Comparison of ENCODE assay signal across 8 mouse cellular contexts in the genomic region with DNA sequence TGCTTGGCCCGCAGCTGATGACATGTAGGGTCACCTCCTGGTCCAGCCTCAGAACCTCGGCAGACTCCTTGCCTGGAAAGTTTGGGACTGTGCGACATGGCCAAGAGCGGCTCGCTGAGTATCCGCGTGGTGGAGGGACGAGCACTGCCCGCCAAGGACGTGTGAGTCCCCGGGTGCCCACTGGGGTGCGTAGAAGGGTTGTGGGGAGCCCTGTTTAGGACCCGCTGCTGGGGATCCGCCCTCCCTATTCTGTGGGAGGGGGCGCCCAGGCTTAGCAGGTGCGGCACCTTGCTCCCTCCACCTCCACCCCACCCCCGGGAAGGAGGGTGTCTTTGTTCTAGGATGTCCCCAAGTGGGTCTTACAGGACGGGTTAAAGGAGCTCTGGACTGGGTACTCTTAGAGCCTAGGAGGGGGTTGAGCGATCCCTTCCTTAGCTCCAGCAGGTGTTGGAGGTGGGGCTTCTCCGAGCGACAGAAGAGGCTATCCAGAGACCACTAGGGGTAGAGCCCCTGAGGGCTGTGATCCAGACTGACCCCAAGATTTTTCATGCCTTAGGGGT. TPM values are rescaled to one million over a fixed set of nuclear protein-coding genes. Genes with fewer than 3 reads are reported as not detected.
A peak's percentile ranks its signal among the peaks of the same experiment; 100 is the strongest.
DNase-seq lines count a peak whose midpoint lies in the region; ATAC-seq and TF ChIP-seq lines count a peak whose summit lies in the region.

No protein-coding gene starts in this region.

- peak overlapping the region; percentile 70 for H3K4me2 ChIP-seq in heart, embryonic 13.5 days
- H3K4me2 ChIP-seq in intestine, embryonic 14.5 days (ENCODE audit: low read length): peak overlapping the region; percentile 48
- H3K4me2 ChIP-seq in neural tube, embryonic 14.5 days (ENCODE audit: low read depth, low read length): peak overlapping the region; percentile 34; the same call in 1 of the 2 replicates

- TF ChIP-seq POLR2A in testis, adult 2 months (IDR thresholded peaks at IDR 0.05; ENCODE audit: control insufficient read depth, low read depth, low read length): no peak

- no peaks in the 10 kb centered on the region for H3K9me3 ChIP-seq in heart, embryonic 13.5 days
- no peaks in the 10 kb centered on the region for H3K9me3 ChIP-seq in intestine, embryonic 14.5 days (ENCODE audit: control insufficient read depth, low read length)
- no peaks in the 10 kb centered on the region for H3K9me3 ChIP-seq in neural tube, embryonic 14.5 days (ENCODE audit: control insufficient read depth, low read length)

- peak overlapping the region; percentile 41 for H3K4me3 ChIP-seq in heart, embryonic 13.5 days
- H3K4me3 ChIP-seq in testis, adult 2 months (ENCODE audit: control insufficient read depth, low read depth, low read length): peak overlapping the region; percentile 62
- peak overlapping the region; percentile 33 for H3K4me3 ChIP-seq in intestine, embryonic 14.5 days (ENCODE audit: low read depth, low read length)
- no peak overlapping the region for H3K4me3 ChIP-seq in neural tube, embryonic 14.5 days (ENCODE audit: low read depth, low read length)

- H3K36me3 ChIP-seq in heart, embryonic 13.5 days: no peaks in the 10 kb centered on the region
- H3K36me3 ChIP-seq in testis, adult 2 months (ENCODE audit: control insufficient read depth, insufficient read depth, low read length): no peaks in the 10 kb centered on the region
- H3K36me3 ChIP-seq in intestine, embryonic 14.5 days (ENCODE audit: control insufficient read depth, insufficient read depth, low read length): no peaks in the 10 kb centered on the region
- H3K36me3 ChIP-seq in neural tube, embryonic 14.5 days (ENCODE audit: control insufficient read depth, insufficient read depth, low read length): no peaks in the 10 kb centered on the region

- no peak for TF ChIP-seq CTCF in testis, adult 2 months (IDR thresholded peaks at IDR 0.05; ENCODE audit: control insufficient read depth, insufficient read depth, insufficient replicate concordance, low read depth, low read length)

- H3K27ac ChIP-seq in heart, embryonic 13.5 days (replicated peaks): no peak overlapping the region
- H3K27ac ChIP-seq in testis, adult 2 months (ENCODE audit: control insufficient read depth, insufficient read depth, low read depth, low read length): no peak overlapping the region
- no peak overlapping the region for H3K27ac ChIP-seq in intestine, embryonic 14.5 days (ENCODE audit: low read depth)
- H3K27ac ChIP-seq in neural tube, embryonic 14.5 days (ENCODE audit: low read depth, low read length): no peak overlapping the region

- no peak for DNase-seq in heart, adult 8-10 months (ENCODE audit: low spot score)
- DNase-seq in testis, postnatal 14 days (ENCODE audit: low spot score): no peak
- no peak for DNase-seq in intestine, embryonic 14.5 days (ENCODE audit: low spot score)
- DNase-seq in gastrocnemius, postnatal 14 days: no peak
- no peak for DNase-seq in ovary, postnatal 36 days (ENCODE audit: low spot score)

- 4% methylated on average over 21 of the region's 21 CpGs for WGBS in heart, embryonic 13.5 days
- 3% methylated on average over 21 of the region's 21 CpGs for WGBS in intestine, embryonic 14.5 days
- 3% methylated on average over 21 of the region's 21 CpGs for WGBS in neural tube, embryonic 14.5 days

- H3K27me3 ChIP-seq in heart, embryonic 13.5 days (replicated peaks): peaks cover 80% of the 10 kb centered on the region
- no peaks in the 10 kb centered on the region for H3K27me3 ChIP-seq in testis, adult 2 months (ENCODE audit: control insufficient read depth, insufficient read depth, low read length)
- H3K27me3 ChIP-seq in intestine, embryonic 14.5 days (replicated peaks; ENCODE audit: control insufficient read depth, insufficient read depth, low read length): peaks cover 43% of the 10 kb centered on the region
- peaks cover 22% of the 10 kb centered on the region for H3K27me3 ChIP-seq in neural tube, embryonic 14.5 days (ENCODE audit: control insufficient read depth, insufficient read depth, low read length)

- no peak; the same call in 1 of the 2 replicates for ATAC-seq in heart, embryonic 13.5 days (ENCODE audit: extremely low read depth, insufficient number of reproducible peaks, low FRiP score, low TSS enrichment)
- ATAC-seq in intestine, embryonic 14.5 days (replicated peaks; ENCODE audit: low FRiP score, low TSS enrichment, low read depth): peak; percentile 51
- peak; percentile 24; the same call in 1 of the 2 replicates for ATAC-seq in neural tube, embryonic 14.5 days (ENCODE audit: low read depth)

- intact Hi-C loops in gastrocnemius, postnatal 14 days (cut with DNase I; ENCODE audit: low total_unique reads): no loop called here

- peak overlapping the region; percentile 41; the same call in 1 of the 2 replicates for H3K9ac ChIP-seq in heart, embryonic 13.5 days
- no peak overlapping the region for H3K9ac ChIP-seq in intestine, embryonic 14.5 days (ENCODE audit: low read length)
- no peak overlapping the region for H3K9ac ChIP-seq in neural tube, embryonic 14.5 days (replicated peaks; ENCODE audit: low read depth, low read length)

- H3K4me1 ChIP-seq in heart, embryonic 13.5 days: peaks cover 21% of the 10 kb centered on the region
- peaks cover 4% of the 10 kb centered on the region for H3K4me1 ChIP-seq in testis, adult 2 months (ENCODE audit: control insufficient read depth, insufficient read depth, low read length)
- H3K4me1 ChIP-seq in intestine, embryonic 14.5 days (replicated peaks; ENCODE audit: control insufficient read depth, insufficient read depth, low read length): peaks cover 9% of the 10 kb centered on the region; the same call in 1 of the 2 replicates
- H3K4me1 ChIP-seq in neural tube, embryonic 14.5 days (ENCODE audit: control insufficient read depth, insufficient read depth, low read length): peaks cover 4% of the 10 kb centered on the region; the same call in 1 of the 2 replicates

RNA-seq across cellular contexts. Expression of a gene that starts 0.8 kb away (rescaled TPM):
- 0.13 and 0.37 TPM in 2 replicates for polyA plus RNA-seq in heart, embryonic 13.5 days (2015; fragmentation: Nextera tagmentation; extraction: Ambion mirVana)
- under 1 TPM in 3 of 4 experiments, not detected in 1; 0.44 to 0.79 (median 0.46) TPM for total RNA-seq in heart, adult 8-10 months (2022)
- 20.0 and 20.9 TPM in 2 replicates for polyA plus RNA-seq in testis, adult 2 months (2012; rRNA removed)
- 0.15 and 0.50 TPM in 2 replicates for polyA plus RNA-seq in intestine, embryonic 14.5 days (2014; fragmentation: Nextera tagmentation; extraction: Ambion mirVana)
- 0.13 and 0.33 TPM in 2 replicates for polyA plus RNA-seq in neural tube, embryonic 14.5 days (2014; fragmentation: Nextera tagmentation; extraction: Ambion mirVana)
- not detected for total RNA-seq in gastrocnemius, postnatal 14 days (2021)

RNA-seq across cellular contexts. Expression of a gene that starts 15.4 kb away (rescaled TPM):
- polyA plus RNA-seq in heart, embryonic 13.5 days (2015; fragmentation: Nextera tagmentation; extraction: Ambion mirVana): not detected in 2 replicates
- not detected for total RNA-seq in heart, adult 8-10 months (2022)
- 6.4 and 7.8 TPM in 2 replicates for polyA plus RNA-seq in testis, adult 2 months (2012; rRNA removed)
- not detected in 2 replicates for polyA plus RNA-seq in intestine, embryonic 14.5 days (2014; fragmentation: Nextera tagmentation; extraction: Ambion mirVana)
- 0.46 TPM in 1 of 2 replicates, not detected in the other for polyA plus RNA-seq in neural tube, embryonic 14.5 days (2014; fragmentation: Nextera tagmentation; extraction: Ambion mirVana)
- not detected for total RNA-seq in gastrocnemius, postnatal 14 days (2021)

RNA-seq across cellular contexts. Expression of a gene that starts 36.9 kb away (rescaled TPM):
- 29.6 and 29.7 TPM in 2 replicates for polyA plus RNA-seq in heart, embryonic 13.5 days (2015; fragmentation: Nextera tagmentation; extraction: Ambion mirVana)
- 10 to 100 TPM; 21.0 to 24.7 (median 23.0) TPM for total RNA-seq in heart, adult 8-10 months (2022)
- 14.9 and 16.6 TPM in 2 replicates for polyA plus RNA-seq in testis, adult 2 months (2012; rRNA removed)
- polyA plus RNA-seq in intestine, embryonic 14.5 days (2014; fragmentation: Nextera tagmentation; extraction: Ambion mirVana): 39.3 and 41.0 TPM in 2 replicates
- polyA plus RNA-seq in neural tube, embryonic 14.5 days (2014; fragmentation: Nextera tagmentation; extraction: Ambion mirVana): 23.2 and 27.7 TPM in 2 replicates
- total RNA-seq in gastrocnemius, postnatal 14 days (2021): 10 to 100 TPM; 20.1 to 22.3 TPM

RNA-seq across cellular contexts. Expression of a gene that starts 37.1 kb away (rescaled TPM):
- 9.6 and 10.4 TPM in 2 replicates for polyA plus RNA-seq in heart, embryonic 13.5 days (2015; fragmentation: Nextera tagmentation; extraction: Ambion mirVana)
- total RNA-seq in heart, adult 8-10 months (2022): 10 to 100 TPM; 14.3 to 17.9 (median 15.3) TPM
- 9.0 and 13.2 TPM in 2 replicates for polyA plus RNA-seq in testis, adult 2 months (2012; rRNA removed)
- 8.1 and 9.4 TPM in 2 replicates for polyA plus RNA-seq in intestine, embryonic 14.5 days (2014; fragmentation: Nextera tagmentation; extraction: Ambion mirVana)
- polyA plus RNA-seq in neural tube, embryonic 14.5 days (2014; fragmentation: Nextera tagmentation; extraction: Ambion mirVana): 21.6 and 26.5 TPM in 2 replicates
- 1 to 10 TPM; 4.3 to 5.3 TPM for total RNA-seq in gastrocnemius, postnatal 14 days (2021)

Comparison
In these comparisons a context has a peak if more than half of its experiments do, and no peak if none do; other contexts are left out.
1. RNA of a gene that starts 0.8 kb away (polyA plus RNA-seq): 20.0 to 20.9 TPM in testis, adult 2 months; 0.15 to 0.50 TPM in intestine, embryonic 14.5 days, 0.13 to 0.37 TPM in heart, embryonic 13.5 days and 0.13 to 0.33 TPM in neural tube, embryonic 14.5 days; every median in the first group is over 10 times any median in the second.
2. Peak in every context shown above with its lines, with median percentiles within 50 percentile points of each other: H3K4me2 ChIP-seq.